Mouse (Mus musculus) G1E (cell line): ENCODE results near the gene Klf1.

Experiments used
- CTCF ChIP-seq: IDR thresholded peaks from 2 replicates; pipeline ENCODE4 v1.5.1; 2012; ENCODE audit warnings: low read depth, low read length, inconsistent platforms, mixed read lengths
- TAL1 ChIP-seq: conservative IDR thresholded peaks from 2 replicates; pipeline ENCODE4 v1.6.1; 2012; ENCODE audit warnings: low read depth, low read length, inconsistent platforms, mixed read lengths

GRCm38 (mm10) chr8:84889141-84889540 is 12.6 kb upstream of the Klf1 start:
- no peak for TF ChIP-seq CTCF
- TF ChIP-seq TAL1, result no peak
